8 mouse cellular contexts compared by ENCODE assay signal in genomic region chr2:84481863-84482262, GRCm38 (mm10). TPM values are rescaled to one million over a fixed set of nuclear protein-coding genes. Genes with fewer than 3 reads are reported as not detected.
A peak's percentile ranks its signal among the peaks of the same experiment; 100 is the strongest.
DNase-seq lines count a peak whose midpoint lies in the region; ATAC-seq lines count a peak whose summit lies in the region.

No protein-coding gene starts in this region.

- 29% methylated on average over 7 of the region's 7 CpGs for WGBS in embryonic facial prominence, embryonic 14.5 days
- 43% methylated on average over 7 of the region's 7 CpGs for WGBS in hindbrain, embryonic 16.5 days
- 44% methylated on average over 7 of the region's 7 CpGs for WGBS in midbrain, embryonic 15.5 days

- H3K9ac ChIP-seq in embryonic facial prominence, embryonic 14.5 days (ENCODE audit: low read depth, low read length) = no peak overlapping the region
- no peak overlapping the region; the same call in 1 of the 2 replicates for H3K9ac ChIP-seq in hindbrain, embryonic 16.5 days (ENCODE audit: low read depth, low read length)
- H3K9ac ChIP-seq in midbrain, embryonic 15.5 days = no peak overlapping the region

- H3K9me3 ChIP-seq in embryonic facial prominence, embryonic 14.5 days (ENCODE audit: control insufficient read depth, low read length) = no peaks in the 10 kb centered on the region
- H3K9me3 ChIP-seq in hindbrain, embryonic 16.5 days (ENCODE audit: control insufficient read depth, low read length) = no peaks in the 10 kb centered on the region
- no peaks in the 10 kb centered on the region for H3K9me3 ChIP-seq in midbrain, embryonic 15.5 days

- no peaks in the 10 kb centered on the region for H3K27me3 ChIP-seq in embryonic facial prominence, embryonic 14.5 days (replicated peaks; ENCODE audit: control insufficient read depth, insufficient read depth, low read length)
- no peaks in the 10 kb centered on the region for H3K27me3 ChIP-seq in hindbrain, embryonic 16.5 days (replicated peaks; ENCODE audit: control insufficient read depth, insufficient read depth, low read length)
- H3K27me3 ChIP-seq in midbrain, embryonic 15.5 days (replicated peaks) = no peaks in the 10 kb centered on the region

- no peak overlapping the region for H3K27ac ChIP-seq in embryonic facial prominence, embryonic 14.5 days (replicated peaks; ENCODE audit: low read depth, low read length)
- H3K27ac ChIP-seq in hindbrain, embryonic 16.5 days (ENCODE audit: low read depth, low read length) = no peak overlapping the region
- no peak overlapping the region for H3K27ac ChIP-seq in midbrain, embryonic 15.5 days

- intact Hi-C loops in left cerebral cortex, postnatal 25 days (cut with DNase I) = no loop called here

- H3K36me3 ChIP-seq in embryonic facial prominence, embryonic 14.5 days (ENCODE audit: control insufficient read depth, insufficient read depth, low read length) = no peaks in the 10 kb centered on the region
- H3K36me3 ChIP-seq in hindbrain, embryonic 16.5 days (ENCODE audit: control insufficient read depth, insufficient read depth, low read length) = no peaks in the 10 kb centered on the region
- no peaks in the 10 kb centered on the region for H3K36me3 ChIP-seq in midbrain, embryonic 15.5 days (replicated peaks)

- peak overlapping the region; percentile 14 for H3K4me3 ChIP-seq in embryonic facial prominence, embryonic 14.5 days (ENCODE audit: low read depth, low read length)
- no peak overlapping the region; the same call in 1 of the 2 replicates for H3K4me3 ChIP-seq in hindbrain, embryonic 16.5 days (ENCODE audit: low read length)
- H3K4me3 ChIP-seq in midbrain, embryonic 15.5 days = peak overlapping the region; percentile 15; the same call in 1 of the 2 replicates

- peak overlapping the region; percentile 34 for H3K4me2 ChIP-seq in embryonic facial prominence, embryonic 14.5 days (ENCODE audit: low read depth, low read length)
- H3K4me2 ChIP-seq in hindbrain, embryonic 16.5 days (ENCODE audit: low read length) = peak overlapping the region; percentile 44
- H3K4me2 ChIP-seq in midbrain, embryonic 15.5 days = peak overlapping the region; percentile 21; the same call in 1 of the 2 replicates

- H3K4me1 ChIP-seq in embryonic facial prominence, embryonic 14.5 days (ENCODE audit: control insufficient read depth, insufficient read depth, low read length) = no peaks in the 10 kb centered on the region
- no peaks in the 10 kb centered on the region for H3K4me1 ChIP-seq in hindbrain, embryonic 16.5 days (ENCODE audit: control insufficient read depth, insufficient read depth, low read depth, low read length)
- H3K4me1 ChIP-seq in midbrain, embryonic 15.5 days = no peaks in the 10 kb centered on the region

- no peak for ATAC-seq in embryonic facial prominence, embryonic 14.5 days (ENCODE audit: low read depth)
- peak; percentile 92 for ATAC-seq in hindbrain, embryonic 16.5 days
- ATAC-seq in midbrain, embryonic 15.5 days (replicated peaks) = peak; percentile 88

- peak; percentile 86 for DNase-seq in 416B (ENCODE audit: low read depth)
- peak; percentile 52 to 69 for DNase-seq in CD8-positive naive resting alpha-beta T cell, adult 2 months (ENCODE audit: low read depth in 2 of 2, low spot score in 2 of 2)
- DNase-seq in embryonic facial prominence, embryonic 14.5 days (ENCODE audit: low spot score) = peak; percentile 80
- DNase-seq in left cerebral cortex, postnatal 25 days (ENCODE audit: low spot score in 2 of 2) = peak; percentile 28 to 40
- DNase-seq in testis, postnatal 10 days (ENCODE audit: low spot score) = peak; percentile 54
- DNase-seq in urinary bladder, postnatal 10 days (ENCODE audit: low spot score) = no peak

RNA-seq across cellular contexts. Expression of gene Tfpi, which starts 5.3 kb away (rescaled TPM):
- polyA plus RNA-seq in embryonic facial prominence, embryonic 14.5 days (2014; fragmentation: Nextera tagmentation; extraction: Ambion mirVana) = 44.3 and 44.5 TPM in 2 replicates
- polyA plus RNA-seq in hindbrain, embryonic 16.5 days (2015; fragmentation: Nextera tagmentation; extraction: Ambion mirVana) = 18.7 and 19.1 TPM in 2 replicates
- 1 to 10 TPM; 5.3 to 6.0 TPM for total RNA-seq in left cerebral cortex, postnatal 25 days (2021)
- polyA plus RNA-seq in midbrain, embryonic 15.5 days (2015; fragmentation: Nextera tagmentation; extraction: Ambion mirVana) = 17.3 and 19.0 TPM in 2 replicates

RNA-seq across cellular contexts. Expression of gene Calcrl, which starts 56.7 kb away (rescaled TPM):
- 23.3 and 25.2 TPM in 2 replicates for polyA plus RNA-seq in embryonic facial prominence, embryonic 14.5 days (2014; fragmentation: Nextera tagmentation; extraction: Ambion mirVana)
- 13.9 and 16.5 TPM in 2 replicates for polyA plus RNA-seq in hindbrain, embryonic 16.5 days (2015; fragmentation: Nextera tagmentation; extraction: Ambion mirVana)
- 1 to 10 TPM; 6.5 to 8.2 TPM for total RNA-seq in left cerebral cortex, postnatal 25 days (2021)
- 8.6 and 9.7 TPM in 2 replicates for polyA plus RNA-seq in midbrain, embryonic 15.5 days (2015; fragmentation: Nextera tagmentation; extraction: Ambion mirVana)
